14 mouse cellular contexts compared by ENCODE assay signal in the genomic region with DNA sequence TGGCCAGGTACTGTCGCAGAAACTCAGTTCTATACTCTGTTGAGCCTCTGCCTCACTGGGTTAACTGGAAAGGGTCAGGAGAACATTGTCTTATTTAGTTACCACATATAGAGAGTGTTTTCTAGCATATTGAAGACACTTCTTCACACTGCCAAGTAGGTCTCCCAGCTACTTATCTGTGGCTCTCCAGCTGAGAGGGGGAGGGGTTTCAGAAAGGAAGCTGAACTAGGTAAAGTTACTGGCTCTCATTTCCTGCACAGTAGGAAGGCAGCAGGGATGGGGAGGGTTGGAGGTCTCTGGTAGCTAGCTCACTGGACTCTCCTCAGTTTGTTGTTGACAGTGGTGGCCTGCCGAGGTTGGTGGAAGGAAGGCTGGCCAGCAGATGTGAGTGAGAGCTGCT. TPM values are rescaled to one million over a fixed set of nuclear protein-coding genes. Genes with fewer than 3 reads are reported as not detected.
DNase-seq lines count a peak whose midpoint lies in the region; ATAC-seq and TF ChIP-seq lines count a peak whose summit lies in the region.
"Had no signal": no experiment of that assay in that cellular context is flagged by ENCODE, and none has a peak within 500 bp of the region (broad histone marks: within the 10 kb centered on the region; RNA-seq: fewer than 3 reads in every experiment).

No protein-coding gene starts in this region.

- WGBS in heart, embryonic 11.5 days (ENCODE audit: insufficient replicate concordance) = 33% methylated on average over 2 of the region's 2 CpGs
- 64% methylated on average over 2 of the region's 2 CpGs for WGBS in midbrain, embryonic 11.5 days
- 69% methylated on average over 2 of the region's 2 CpGs for WGBS in midbrain, embryonic 13.5 days
- 35% methylated on average over 2 of the region's 2 CpGs for WGBS in heart, postnatal 0 days

- TF ChIP-seq CTCF in heart, postnatal 0 days (IDR thresholded peaks at IDR 0.05; ENCODE audit: low read depth) = no peak

- H3K36me3 ChIP-seq in heart, embryonic 11.5 days (ENCODE audit: control insufficient read depth, insufficient read depth, low read length) = no peaks in the 10 kb centered on the region
- H3K36me3 ChIP-seq in midbrain, embryonic 11.5 days (ENCODE audit: control insufficient read depth, insufficient read depth, low read length) = no peaks in the 10 kb centered on the region
- no peaks in the 10 kb centered on the region for H3K36me3 ChIP-seq in midbrain, embryonic 13.5 days
- no peaks in the 10 kb centered on the region for H3K36me3 ChIP-seq in heart, postnatal 0 days (replicated peaks; ENCODE audit: control insufficient read depth, insufficient read depth, low read length)
- H3K36me3 ChIP-seq: forebrain, embryonic 12.5 days; hindbrain, embryonic 15.5 days; neural tube, embryonic 13.5 days had no signal

- intact Hi-C loops in heart, postnatal 36 days (cut with DNase I) = no loop called here

- H3K9ac ChIP-seq in heart, embryonic 11.5 days (ENCODE audit: low read depth, low read length) = no peak overlapping the region
- H3K9ac ChIP-seq in midbrain, embryonic 11.5 days (ENCODE audit: low read length) = no peak overlapping the region
- no peak overlapping the region for H3K9ac ChIP-seq in midbrain, embryonic 13.5 days (replicated peaks)
- no peak overlapping the region for H3K9ac ChIP-seq in heart, postnatal 0 days (replicated peaks; ENCODE audit: low read depth, low read length)
- H3K9ac ChIP-seq: forebrain, embryonic 12.5 days; hindbrain, embryonic 15.5 days; neural tube, embryonic 13.5 days had no signal

- H3K4me3 ChIP-seq in heart, embryonic 11.5 days (ENCODE audit: low read depth, low read length) = no peak overlapping the region
- no peak overlapping the region for H3K4me3 ChIP-seq in midbrain, embryonic 11.5 days (ENCODE audit: low read depth, low read length)
- H3K4me3 ChIP-seq in midbrain, embryonic 13.5 days (replicated peaks) = no peak overlapping the region
- H3K4me3 ChIP-seq in heart, postnatal 0 days (ENCODE audit: low read depth, low read length) = no peak overlapping the region
- H3K4me3 ChIP-seq: forebrain, embryonic 12.5 days; hindbrain, embryonic 15.5 days; left cerebral cortex, adult 2 months; neural tube, embryonic 13.5 days had no signal

- H3K9me3 ChIP-seq in heart, embryonic 11.5 days (replicated peaks; ENCODE audit: control insufficient read depth, low read length) = no peaks in the 10 kb centered on the region
- no peaks in the 10 kb centered on the region for H3K9me3 ChIP-seq in midbrain, embryonic 11.5 days (ENCODE audit: control insufficient read depth, low read length)
- no peaks in the 10 kb centered on the region for H3K9me3 ChIP-seq in midbrain, embryonic 13.5 days
- no peaks in the 10 kb centered on the region for H3K9me3 ChIP-seq in heart, postnatal 0 days (replicated peaks; ENCODE audit: control insufficient read depth, low read length)
- H3K9me3 ChIP-seq: forebrain, embryonic 12.5 days; hindbrain, embryonic 15.5 days; neural tube, embryonic 13.5 days had no signal

- no peak for TF ChIP-seq EP300 in heart, postnatal 0 days (IDR thresholded peaks at IDR 0.05; ENCODE audit: low read depth)

- H3K27me3 ChIP-seq in heart, embryonic 11.5 days (ENCODE audit: control insufficient read depth, insufficient read depth, low read length) = no peaks in the 10 kb centered on the region
- H3K27me3 ChIP-seq in midbrain, embryonic 11.5 days (ENCODE audit: control insufficient read depth, insufficient read depth, low read length) = no peaks in the 10 kb centered on the region
- H3K27me3 ChIP-seq in midbrain, embryonic 13.5 days = no peaks in the 10 kb centered on the region
- H3K27me3 ChIP-seq in heart, postnatal 0 days (ENCODE audit: control insufficient read depth, insufficient read depth, low read length) = no peaks in the 10 kb centered on the region
- H3K27me3 ChIP-seq: forebrain, embryonic 12.5 days; hindbrain, embryonic 15.5 days; neural tube, embryonic 13.5 days had no signal

- DNase-seq in heart, postnatal 36 days = no peak
- DNase-seq in midbrain, embryonic 11.5 days (ENCODE audit: low spot score, missing footprints) = peak; percentile 77
- DNase-seq in heart, postnatal 0 days (ENCODE audit: low spot score) = no peak
- DNase-seq in thymus, postnatal 36 days = peak; percentile 36 to 47
- DNase-seq in layer of hippocampus, postnatal 36 days = no peak
- DNase-seq: cerebellum, adult 9-11 months; lung, postnatal 4 days had no signal

- no peak overlapping the region for H3K27ac ChIP-seq in heart, embryonic 11.5 days (ENCODE audit: low read depth, low read length)
- H3K27ac ChIP-seq in midbrain, embryonic 11.5 days (ENCODE audit: low read depth, low read length) = no peak overlapping the region
- H3K27ac ChIP-seq in midbrain, embryonic 13.5 days = no peak overlapping the region
- no peak overlapping the region; the same call in 1 of the 2 replicates for H3K27ac ChIP-seq in heart, postnatal 0 days (ENCODE audit: low read depth)
- H3K27ac ChIP-seq: forebrain, embryonic 12.5 days; hindbrain, embryonic 15.5 days; left cerebral cortex, adult 2 months; neural tube, embryonic 13.5 days had no signal

- no peak overlapping the region for H3K4me2 ChIP-seq in heart, embryonic 11.5 days
- H3K4me2 ChIP-seq in midbrain, embryonic 11.5 days = no peak overlapping the region
- no peak overlapping the region for H3K4me2 ChIP-seq in midbrain, embryonic 13.5 days (replicated peaks)
- no peak overlapping the region; the same call in 1 of the 2 replicates for H3K4me2 ChIP-seq in heart, postnatal 0 days (ENCODE audit: low read depth, low read length)
- H3K4me2 ChIP-seq: forebrain, embryonic 12.5 days; hindbrain, embryonic 15.5 days; neural tube, embryonic 13.5 days had no signal

- 0 out of 2 replicates have a peak, but pooled peaks have one; percentile 31 for ATAC-seq in heart, embryonic 11.5 days (replicated peaks; ENCODE audit: insufficient number of reproducible peaks, low FRiP score, low TSS enrichment)
- ATAC-seq in midbrain, embryonic 11.5 days (ENCODE audit: low FRiP score) = no peak
- no peak for ATAC-seq in midbrain, embryonic 13.5 days
- ATAC-seq in heart, postnatal 0 days (ENCODE audit: insufficient read depth, low read depth) = peak; percentile 36; the same call in 1 of the 2 replicates
- ATAC-seq in erythroblast, adult 5-6 weeks (replicated peaks; ENCODE audit: low FRiP score, poor library complexity, severe bottlenecking) = no peak

- H3K4me1 ChIP-seq in heart, embryonic 11.5 days (ENCODE audit: control insufficient read depth, insufficient read depth, low read length) = peaks cover 22% of the 10 kb centered on the region
- H3K4me1 ChIP-seq in midbrain, embryonic 11.5 days (ENCODE audit: control insufficient read depth, insufficient read depth, low read length) = no peaks in the 10 kb centered on the region
- H3K4me1 ChIP-seq in midbrain, embryonic 13.5 days (replicated peaks) = no peaks in the 10 kb centered on the region
- peaks cover 21% of the 10 kb centered on the region for H3K4me1 ChIP-seq in heart, postnatal 0 days (ENCODE audit: control insufficient read depth, insufficient read depth)
- H3K4me1 ChIP-seq: hindbrain, embryonic 15.5 days had no signal

RNA-seq across cellular contexts. Expression of a gene that starts 31.2 kb away (rescaled TPM):
- 7.1 and 7.8 TPM in 2 replicates for polyA plus RNA-seq in heart, embryonic 11.5 days (2014; fragmentation: Nextera tagmentation; extraction: Ambion mirVana)
- total RNA-seq in heart, postnatal 36 days (2021) = 10 to 100 TPM; 13.9 to 15.4 TPM
- polyA plus RNA-seq in midbrain, embryonic 11.5 days (2014; fragmentation: Nextera tagmentation; extraction: Ambion mirVana) = 2.7 and 3.0 TPM in 2 replicates
- 1.7 and 2.6 TPM in 2 replicates for polyA plus RNA-seq in midbrain, embryonic 13.5 days (2015; fragmentation: Nextera tagmentation; extraction: Ambion mirVana)
- 4.7 and 8.9 TPM in 2 replicates for total RNA-seq in heart, postnatal 0 days (2014; rRNA removed; ENCODE audit: low replicate concordance)
- polyA plus RNA-seq in heart, postnatal 0 days (2015; fragmentation: Nextera tagmentation; extraction: Ambion mirVana) = 3.3 and 3.6 TPM in 2 replicates
- total RNA-seq in erythroblast, adult 5-6 weeks (2015; ENCODE audit: low replicate concordance) = 1.3 and 2.1 TPM in 2 replicates
- 0.26 and 0.56 TPM in 2 replicates for total RNA-seq in erythroblast, adult 5-6 weeks (2017; ENCODE audit: low replicate concordance)
- 10 to 100 TPM; 21.7 to 24.2 TPM for total RNA-seq in layer of hippocampus, postnatal 36 days (2021)

Comparison
In these comparisons a context has a peak if more than half of its experiments do, and no peak if none do; other contexts are left out.
1. ATAC-seq: peak in heart, embryonic 11.5 days (single experiment) and heart, postnatal 0 days (single experiment); none in midbrain, embryonic 11.5 days (single experiment), midbrain, embryonic 13.5 days (single experiment) and erythroblast, adult 5-6 weeks (single experiment).
2. DNase-seq: peak in midbrain, embryonic 11.5 days (single experiment) and thymus, postnatal 36 days (2 of 2); none in heart, postnatal 36 days (0 of 2), heart, postnatal 0 days (single experiment) and layer of hippocampus, postnatal 36 days (0 of 2).